Mouse (Mus musculus): ENCODE measurements around the gene Pde9a.

Gene Pde9a

DNA sequence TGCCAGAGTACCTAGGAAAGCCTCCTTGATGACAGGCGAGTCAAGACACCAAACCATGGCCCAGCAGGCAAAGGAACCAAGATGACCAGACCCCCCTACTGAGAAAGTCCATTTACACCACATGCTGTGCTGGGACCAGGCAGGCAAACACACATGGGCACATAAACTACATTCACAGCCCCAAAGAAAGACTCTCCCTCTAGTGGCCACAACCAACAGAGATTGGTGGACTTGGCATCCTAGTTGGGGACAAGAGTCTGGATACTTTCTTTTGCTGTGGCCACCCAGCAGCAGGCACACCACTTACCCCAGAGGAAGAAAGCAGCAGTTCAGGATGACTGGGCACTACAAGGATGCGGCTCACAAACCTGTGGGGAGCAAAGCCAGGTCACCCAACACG lies 114.9 kb downstream of the Pde9a start:
- no peak for TF ChIP-seq GATA4 (IDR thresholded peaks at IDR 0.05; ENCODE audit: insufficient replicate concordance, low read length)

DNA sequence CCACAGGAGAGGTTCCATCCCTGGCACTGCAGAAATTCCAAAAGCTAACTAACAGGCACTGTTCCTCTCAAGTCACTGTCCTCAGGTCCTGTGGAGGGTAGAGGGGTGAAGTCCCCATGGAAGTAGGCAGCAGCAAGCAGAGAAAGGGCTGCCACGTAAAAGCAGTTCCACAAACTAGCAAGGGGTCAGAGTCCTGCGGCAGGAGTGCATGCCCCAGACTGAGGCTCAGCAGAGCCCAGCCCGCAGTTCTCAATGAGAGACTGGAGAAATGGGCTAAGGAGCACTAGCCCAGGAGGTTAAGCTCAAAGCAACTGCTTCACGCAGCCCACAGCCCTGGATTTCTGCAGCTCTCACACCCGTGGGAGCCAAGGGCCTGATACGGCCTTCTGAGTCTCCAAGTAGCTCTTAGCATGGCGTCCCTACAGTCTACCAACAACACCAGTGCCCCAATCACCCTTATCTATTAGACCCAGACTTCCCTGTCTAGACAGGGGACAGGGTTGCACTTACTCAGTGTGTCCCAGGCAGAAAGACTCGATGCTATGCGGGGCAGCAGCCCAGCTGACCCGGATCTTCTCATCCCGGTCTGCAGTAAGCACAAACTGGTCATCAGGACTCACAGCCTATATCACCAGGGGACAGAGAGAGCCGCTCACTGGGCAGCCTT lies 116.4 kb downstream of the Pde9a start:
- TF ChIP-seq GATA4 (IDR thresholded peaks at IDR 0.05; ENCODE audit: insufficient replicate concordance, low read length) = no peak

DNA sequence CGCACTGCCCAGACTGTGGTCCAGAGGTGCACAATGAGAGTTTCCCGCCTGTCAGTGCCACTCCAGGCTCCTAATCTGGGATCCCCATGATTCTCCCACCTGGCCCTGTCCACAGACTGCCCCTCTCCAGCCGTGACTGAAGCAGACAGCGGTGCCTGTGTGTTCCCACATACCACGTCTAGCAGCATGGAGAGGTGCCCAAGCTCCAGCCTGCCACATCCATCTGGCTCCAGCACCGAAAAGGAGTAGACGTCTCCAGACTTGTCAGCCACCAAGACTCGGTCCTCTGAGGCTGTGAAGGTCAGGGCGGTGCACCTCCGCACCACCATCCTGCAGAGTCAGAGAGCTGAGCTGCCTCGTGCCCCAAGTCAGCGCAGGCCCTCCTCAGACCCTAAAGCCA lies 117.3 kb downstream of the Pde9a start:
- no peak for TF ChIP-seq GATA4 (IDR thresholded peaks at IDR 0.05; ENCODE audit: insufficient replicate concordance, low read length)

DNA sequence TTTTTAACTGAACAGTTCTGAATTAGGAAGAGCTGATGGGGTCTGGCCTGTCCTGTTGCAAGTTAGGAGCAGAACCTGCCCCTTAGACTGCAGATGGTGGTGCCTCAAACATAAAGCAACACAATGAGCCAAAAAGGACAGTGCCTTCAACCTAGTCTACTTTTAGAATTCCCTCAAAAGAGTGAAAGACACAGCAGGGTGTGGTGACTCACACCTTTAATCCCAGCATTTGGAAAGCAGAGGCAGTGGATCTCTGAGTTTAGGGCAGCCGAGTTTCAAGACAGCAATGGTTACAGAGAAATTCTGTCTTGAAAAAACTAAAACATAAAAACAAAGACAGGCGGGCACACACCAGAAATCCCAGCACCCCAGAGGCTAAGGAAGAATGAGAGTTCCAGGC lies 117.9 kb downstream of the Pde9a start:
- no peak for TF ChIP-seq GATA4 (IDR thresholded peaks at IDR 0.05; ENCODE audit: insufficient replicate concordance, low read length)

DNA sequence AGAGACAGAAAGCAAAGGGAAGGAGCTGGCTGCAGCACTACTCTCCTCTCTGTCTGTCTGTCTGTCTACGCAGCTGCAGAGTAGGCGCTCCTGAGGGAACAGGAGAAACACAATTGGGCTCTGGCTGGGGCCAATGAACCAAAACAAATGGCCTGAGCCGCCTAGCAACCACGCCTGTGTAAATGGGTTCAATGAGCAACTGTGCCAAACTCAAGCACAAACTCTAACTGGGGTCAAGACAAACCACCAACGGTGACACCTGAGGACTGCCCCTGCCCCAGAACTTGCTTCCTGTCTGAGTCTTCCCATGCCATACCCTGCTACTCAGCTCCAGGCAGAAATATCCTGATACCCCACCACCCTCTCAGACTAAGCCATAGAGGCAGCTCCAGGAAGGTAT lies 119.0 kb downstream of the Pde9a start:
- TF ChIP-seq GATA4 (IDR thresholded peaks at IDR 0.05; ENCODE audit: insufficient replicate concordance, low read length) = no peak

DNA sequence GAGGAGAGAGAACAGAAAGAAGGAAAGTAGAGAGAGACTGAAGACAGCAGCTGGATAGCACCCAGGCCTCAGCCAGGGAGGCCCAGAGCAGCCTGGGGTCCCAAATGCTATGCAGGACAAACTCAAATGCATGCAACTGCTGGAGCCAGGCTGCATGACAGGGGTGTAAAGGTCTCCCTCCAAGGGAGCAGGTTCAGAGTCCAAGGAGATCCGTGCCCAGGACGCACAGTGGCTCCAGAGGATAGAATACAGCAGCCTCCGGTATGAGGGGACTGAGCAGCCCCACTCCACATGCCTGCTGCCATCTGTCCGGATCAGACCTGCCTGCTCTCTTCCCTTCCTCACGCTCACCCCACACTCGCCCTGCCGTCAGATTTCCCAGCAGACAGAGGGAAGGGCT lies 120.3 kb downstream of the Pde9a start:
- no peak for TF ChIP-seq GATA4 (IDR thresholded peaks at IDR 0.05; ENCODE audit: insufficient replicate concordance, low read length)

DNA sequence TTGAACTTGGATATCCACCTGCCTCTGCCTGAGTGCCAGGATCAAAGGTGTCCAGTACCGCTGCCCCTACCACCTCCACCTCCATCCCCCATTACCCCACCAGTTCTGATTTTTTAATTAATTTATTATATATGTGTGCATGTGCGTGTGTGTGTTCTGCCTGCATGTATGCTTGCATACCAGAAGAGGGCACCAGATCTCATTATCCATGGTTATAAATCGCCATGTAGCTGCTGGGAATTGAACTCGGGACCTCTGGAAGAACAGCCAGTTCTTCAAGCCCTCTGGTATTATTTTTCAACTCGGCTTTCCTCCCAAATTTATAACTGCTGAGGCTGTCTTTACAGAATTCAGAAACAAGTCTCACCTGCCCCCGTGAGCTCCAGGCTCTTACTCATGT lies 124.9 kb downstream of the Pde9a start:
- no peak for TF ChIP-seq GATA4 (IDR thresholded peaks at IDR 0.05; ENCODE audit: insufficient replicate concordance, low read length)

DNA sequence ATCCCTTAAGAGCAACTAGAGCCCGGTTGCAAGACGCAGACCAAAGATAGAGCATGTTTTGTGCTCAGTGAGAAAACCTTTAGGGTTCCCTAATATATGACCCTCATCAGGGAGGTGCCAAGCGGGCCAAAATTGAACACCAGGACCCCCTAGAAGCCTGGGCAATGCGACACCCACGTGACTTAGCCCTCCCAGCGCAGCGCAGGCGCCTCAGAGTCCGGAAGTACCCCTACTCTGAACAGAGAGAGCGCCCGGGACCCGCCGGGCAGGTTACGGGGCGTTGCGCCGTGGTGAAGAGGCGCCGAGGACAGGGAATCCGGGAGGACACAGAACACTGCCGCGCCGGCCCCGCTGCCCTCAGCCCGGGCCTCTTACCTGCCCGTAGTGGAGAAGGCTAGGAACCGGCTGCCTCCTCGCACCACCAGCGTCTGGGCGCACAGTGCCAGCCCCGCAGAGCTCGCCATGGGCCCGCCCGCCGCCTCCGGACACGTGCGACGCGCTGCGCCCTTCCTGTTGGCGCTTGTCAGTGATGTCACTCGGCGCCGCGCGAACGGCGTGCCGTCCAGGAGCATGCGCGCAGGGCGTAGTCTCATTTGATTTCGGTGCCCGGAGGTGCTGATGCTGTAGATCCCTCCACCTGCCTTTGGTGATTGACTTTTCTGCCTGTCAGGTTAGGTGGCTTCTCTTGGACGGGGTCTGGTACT lies 125.9 kb downstream of the Pde9a start:
- peak; percentile 56; the same call in 1 of the 2 replicates for TF ChIP-seq GATA4 (IDR thresholded peaks at IDR 0.05; ENCODE audit: insufficient replicate concordance, low read length)

DNA sequence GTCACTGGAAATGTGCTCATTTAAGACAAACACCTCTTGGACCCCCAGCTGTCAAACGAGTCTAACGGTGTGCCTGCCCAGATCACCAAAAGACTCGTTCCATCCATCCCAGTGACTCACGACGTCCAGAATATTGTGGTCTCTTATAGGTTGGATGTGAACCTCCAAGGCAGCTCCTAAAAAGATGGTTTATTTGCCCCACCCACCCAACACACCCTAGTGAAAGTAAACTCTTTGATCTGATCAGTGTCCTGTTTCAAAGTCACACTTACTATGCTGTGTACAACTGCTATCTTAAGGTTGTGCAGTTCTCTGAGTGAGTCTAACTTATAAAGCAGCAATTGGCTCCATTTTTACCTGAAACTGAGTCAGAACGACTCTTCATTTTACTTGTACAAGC lies 126.6 kb downstream of the Pde9a start:
- no peak for TF ChIP-seq GATA4 (IDR thresholded peaks at IDR 0.05; ENCODE audit: insufficient replicate concordance, low read length)

DNA sequence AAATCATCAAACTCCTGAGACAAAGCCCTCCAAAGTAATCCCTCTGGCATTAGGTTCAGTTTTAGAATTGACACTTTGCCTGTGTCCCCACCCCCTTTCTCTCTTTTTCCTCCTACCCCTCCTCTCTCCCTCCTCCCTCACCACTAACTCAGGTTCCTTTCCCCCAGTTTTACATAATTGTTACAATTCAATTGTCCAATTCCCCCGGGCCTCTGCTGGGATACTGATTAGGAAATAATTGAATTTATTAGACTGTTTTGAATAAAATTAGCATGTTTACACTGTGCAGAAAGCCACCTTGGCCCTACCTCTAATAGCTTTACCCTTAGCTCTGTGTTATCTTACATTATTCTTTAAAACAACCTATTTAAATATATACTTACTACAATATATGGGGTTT lies 128.7 kb downstream of the Pde9a start:
- TF ChIP-seq GATA4 (IDR thresholded peaks at IDR 0.05; ENCODE audit: insufficient replicate concordance, low read length) = no peak

DNA sequence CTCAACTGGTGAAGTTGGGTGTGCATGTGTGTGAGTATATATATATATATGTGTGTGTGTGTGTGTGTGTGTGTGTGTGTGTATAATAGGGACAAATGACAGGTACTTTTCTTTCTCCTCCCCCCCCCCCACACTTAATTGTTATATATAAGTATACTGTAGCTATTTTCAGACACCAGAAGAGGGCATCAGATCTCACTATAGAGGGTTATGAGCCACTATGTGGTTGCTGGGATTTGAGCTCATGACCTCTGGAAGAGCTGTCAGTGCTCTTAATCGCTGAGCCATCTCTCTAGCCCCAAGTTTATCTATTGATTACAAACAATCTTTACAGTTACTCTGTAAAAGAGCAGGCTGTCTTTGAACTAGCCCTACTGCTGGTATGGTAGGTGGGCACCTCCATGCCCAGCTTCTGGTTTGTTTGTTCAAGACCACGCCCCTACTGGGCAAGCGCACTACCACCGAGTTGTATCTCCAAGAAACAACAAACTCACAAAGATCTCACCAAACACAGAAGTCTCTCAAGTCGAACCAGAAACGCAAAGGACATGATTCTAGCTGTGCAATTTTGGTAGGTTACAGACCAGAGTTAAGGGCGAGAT lies 133.4 kb downstream of the Pde9a start:
- TF ChIP-seq GATA4 (IDR thresholded peaks at IDR 0.05; ENCODE audit: insufficient replicate concordance, low read length) = no peak

DNA sequence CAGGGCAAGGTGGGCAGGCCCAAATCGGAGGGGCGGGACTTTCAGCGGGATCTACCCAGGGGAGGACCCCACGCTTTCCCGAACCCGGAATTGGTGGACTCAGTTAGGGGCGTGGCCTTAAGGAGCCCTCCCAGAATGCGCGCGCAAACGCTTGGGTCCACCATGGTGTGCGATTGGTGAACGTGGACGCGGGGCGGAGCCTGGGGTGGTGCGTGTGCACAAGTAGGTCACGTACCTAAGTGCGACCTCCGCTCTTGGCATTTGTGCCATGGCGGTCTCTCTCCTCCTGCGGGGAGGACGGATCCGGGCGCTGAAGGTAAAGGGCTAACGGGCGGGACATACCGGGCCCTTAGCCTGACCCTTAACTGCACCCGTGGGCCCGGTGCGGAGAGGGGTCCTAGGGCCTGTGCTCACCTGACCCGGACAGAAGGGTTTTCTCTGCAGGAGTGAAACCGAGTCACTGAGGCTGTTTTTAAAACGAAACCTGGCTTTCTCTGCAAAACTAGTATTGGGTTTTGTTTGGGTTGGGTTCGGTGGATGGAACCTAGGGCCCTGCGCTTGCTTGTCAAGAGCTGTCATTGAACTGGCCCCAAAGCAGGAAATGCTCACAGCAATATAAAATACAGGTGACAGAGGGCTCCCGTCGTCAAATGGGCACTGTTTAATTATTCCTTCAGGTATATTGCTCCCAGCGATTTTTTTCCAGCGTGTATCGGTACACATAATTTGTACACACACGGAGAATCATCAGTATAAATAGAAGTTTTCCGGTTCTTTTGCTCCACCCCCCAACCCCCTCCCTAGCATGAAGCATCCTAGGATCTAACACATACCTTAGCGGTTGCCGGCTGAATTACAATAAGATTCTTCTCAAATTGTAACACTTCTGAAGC lies 134.2 kb downstream of the Pde9a start, which contains the start of the genes Wdr4 and Ndufv3:
Gene Wdr4, minus strand, starts transcription at position 35 of the 893 bp plus-strand sequence.
Gene Ndufv3, plus strand, starts transcription at position 170 of the 893 bp plus-strand sequence.
- TF ChIP-seq GATA4 (IDR thresholded peaks at IDR 0.05; ENCODE audit: insufficient replicate concordance, low read length) = no peak

DNA sequence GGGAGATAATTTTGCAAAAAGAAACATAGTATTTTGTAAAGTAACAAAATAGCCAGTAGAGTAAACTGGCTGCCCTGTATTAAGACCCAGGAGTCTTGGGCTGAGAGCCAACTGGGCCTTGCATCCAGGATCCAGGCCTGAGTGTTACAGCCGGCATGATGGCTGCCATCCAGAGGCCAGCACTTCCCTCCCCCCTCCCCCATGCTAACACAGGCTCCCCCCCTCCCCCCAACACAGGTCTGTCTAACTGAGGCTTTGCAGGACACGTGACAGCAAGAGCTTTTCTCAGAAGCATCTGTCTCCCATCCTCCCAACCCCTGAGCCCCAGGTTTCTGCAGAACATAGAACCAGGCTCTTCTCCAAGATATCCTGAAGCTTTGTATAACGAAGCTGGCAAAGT lies 134.9 kb downstream of the Pde9a start:
- TF ChIP-seq GATA4 (IDR thresholded peaks at IDR 0.05; ENCODE audit: insufficient replicate concordance, low read length) = no peak

DNA sequence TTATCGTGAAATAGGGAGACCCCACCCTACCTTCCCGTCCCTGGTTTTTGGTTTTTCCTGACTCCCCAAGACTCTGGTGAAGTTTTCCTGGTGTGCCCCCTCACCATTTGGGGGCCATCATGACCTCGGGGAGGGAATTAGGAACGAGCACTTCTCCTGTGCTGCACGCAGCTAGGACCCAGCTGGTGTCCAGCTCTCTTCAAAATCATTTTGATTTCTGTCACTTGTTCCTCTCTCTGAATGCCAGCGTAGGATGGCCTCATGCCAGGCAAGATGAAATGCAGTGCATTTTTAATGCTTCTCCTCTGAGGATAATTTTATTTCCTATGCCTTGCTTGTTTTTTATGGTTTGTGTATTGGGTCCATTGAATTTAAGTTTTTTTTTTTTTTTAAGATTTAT lies 135.9 kb downstream of the Pde9a start:
- no peak for TF ChIP-seq GATA4 (IDR thresholded peaks at IDR 0.05; ENCODE audit: insufficient replicate concordance, low read length)

DNA sequence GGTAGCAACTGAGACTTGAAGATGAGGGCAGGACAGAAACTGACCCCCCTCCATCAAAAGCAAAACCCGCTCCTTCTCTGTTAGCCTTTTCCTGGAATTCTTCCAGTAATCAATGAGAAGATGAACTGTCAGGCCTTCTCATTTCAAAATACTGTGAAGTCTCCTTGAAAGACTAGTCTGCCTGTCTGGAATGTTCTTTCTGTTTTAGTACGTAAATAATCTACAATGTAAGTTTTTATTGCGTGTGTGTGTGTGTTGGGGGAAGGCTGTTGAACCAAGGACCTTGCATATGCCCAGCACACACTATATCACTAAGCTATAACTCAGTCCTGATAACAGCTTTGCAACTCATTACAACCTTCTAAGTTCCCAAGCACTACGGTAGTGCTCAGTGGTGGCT lies 139.1 kb downstream of the Pde9a start:
- no peak for TF ChIP-seq GATA4 (IDR thresholded peaks at IDR 0.05; ENCODE audit: insufficient replicate concordance, low read length)

Data from liver, adult (tissue).